Mouse (Mus musculus) lung, embryonic 15.5 days (tissue): Measurements from ENCODE around the gene Rbm4b. TPM values are rescaled to one million over a fixed set of nuclear protein-coding genes. Genes with fewer than 3 reads are reported as not detected.
"Not testable (repeated sequence)": the region's sequence is repeated elsewhere in the genome, so short reads cannot be mapped to it uniquely, and the experiment has no call there.

Experiments
- ATAC-seq: fragments of 200-750 bp; cut with Nextera tagmentation; 2 replicates; pipeline ENCODE4 v1.8.0; 2017; ENCODE audit warnings: moderate number of reproducible peaks, borderline replicate concordance; ENCODE audit not compliant: low FRiP score, low TSS enrichment; ENCODE audit errors: extremely low read depth
- H3K27ac ChIP-seq: fragments of 300-500 bp; sonication (generic); 2 replicates; pipeline ENCODE4 v1.5.1; 2015; ENCODE audit warnings: moderate library complexity, mild to moderate bottlenecking, inconsistent platforms
- H3K27me3 ChIP-seq: fragments of 300-500 bp; sonication (generic); 2 replicates; pipeline ENCODE4 v1.6.1; 2015; ENCODE audit warnings: inconsistent platforms
- H3K36me3 ChIP-seq: fragments of 300-500 bp; sonication (generic); 2 replicates; pipeline ENCODE4 v1.6.1; 2015; ENCODE audit warnings: inconsistent platforms
- H3K4me1 ChIP-seq: fragments of 300-500 bp; sonication (generic); 2 replicates; pipeline ENCODE4 v1.6.1; 2015; ENCODE audit warnings: inconsistent platforms
- H3K4me2 ChIP-seq: fragments of 300-500 bp; sonication (generic); 2 replicates; pipeline ENCODE4 v1.6.1; 2015; ENCODE audit warnings: inconsistent platforms, mild to moderate bottlenecking, moderate library complexity
- H3K4me3 ChIP-seq: fragments of 300-500 bp; sonication (generic); 2 replicates; pipeline ENCODE4 v1.5.1; 2015; ENCODE audit warnings: mild to moderate bottlenecking, inconsistent platforms
- H3K9ac ChIP-seq: fragments of 300-500 bp; sonication (generic); 2 replicates; pipeline ENCODE4 v1.6.1; 2015; ENCODE audit warnings: inconsistent platforms
- H3K9me3 ChIP-seq: fragments of 300-500 bp; sonication (generic); 2 replicates; pipeline ENCODE4 v1.6.1; 2016; ENCODE audit warnings: inconsistent platforms
- WGBS: fragments of 180-500 bp; shearing (Covaris S2); methylation state at CpG from one replicate; pipeline ENCODE4 v1.1.7; 2015; 5-methylcytosine and 5-hydroxymethylcytosine counted together
- polyA plus RNA-seq: library from polyadenylated mRNA; unstranded; fragments of >200 nt; fragmentation: Nextera tagmentation; extraction: Ambion mirVana; gene quantifications from 2 replicates; pipeline ENCODE4 v1.2.1, GENCODE M21; 2015

The Rbm4b gene
- polyA plus RNA-seq, 1 experiment from 2014 or later = 62.7 TPM

DNA sequence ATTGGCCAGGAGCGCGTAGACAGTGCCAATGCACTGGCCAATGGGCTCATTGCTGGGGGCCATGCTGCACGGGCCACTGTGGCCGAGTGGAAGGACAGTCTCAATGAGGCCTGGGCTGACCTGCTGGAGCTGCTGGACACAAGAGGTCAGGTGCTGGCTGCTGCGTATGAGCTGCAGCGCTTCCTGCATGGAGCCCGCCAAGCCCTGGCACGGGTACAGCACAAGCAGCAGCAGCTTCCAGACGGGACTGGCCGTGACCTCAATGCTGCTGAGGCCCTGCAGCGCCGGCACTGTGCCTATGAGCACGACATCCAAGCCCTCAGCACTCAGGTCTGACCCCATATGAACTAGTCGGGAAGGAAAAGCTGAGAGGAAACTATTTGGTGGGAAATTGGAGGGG is 9.7 kb upstream of the Rbm4b start:
- 0 out of 2 replicates have a peak, but pooled peaks cover 3% of the 10 kb centered on the region for H3K4me1 ChIP-seq
- no peak overlapping the region for H3K4me3 ChIP-seq
- H3K4me2 ChIP-seq = no peak overlapping the region
- no peaks in the 10 kb centered on the region for H3K36me3 ChIP-seq
- ATAC-seq = peak; percentile 11; the same call in 1 of the 2 replicates
- 77% methylated on average over 14 of the region's 14 CpGs for WGBS
- no peaks in the 10 kb centered on the region for H3K27me3 ChIP-seq
- H3K27ac ChIP-seq = no peak overlapping the region
- no peaks in the 10 kb centered on the region for H3K9me3 ChIP-seq
- H3K9ac ChIP-seq = no peak overlapping the region

DNA sequence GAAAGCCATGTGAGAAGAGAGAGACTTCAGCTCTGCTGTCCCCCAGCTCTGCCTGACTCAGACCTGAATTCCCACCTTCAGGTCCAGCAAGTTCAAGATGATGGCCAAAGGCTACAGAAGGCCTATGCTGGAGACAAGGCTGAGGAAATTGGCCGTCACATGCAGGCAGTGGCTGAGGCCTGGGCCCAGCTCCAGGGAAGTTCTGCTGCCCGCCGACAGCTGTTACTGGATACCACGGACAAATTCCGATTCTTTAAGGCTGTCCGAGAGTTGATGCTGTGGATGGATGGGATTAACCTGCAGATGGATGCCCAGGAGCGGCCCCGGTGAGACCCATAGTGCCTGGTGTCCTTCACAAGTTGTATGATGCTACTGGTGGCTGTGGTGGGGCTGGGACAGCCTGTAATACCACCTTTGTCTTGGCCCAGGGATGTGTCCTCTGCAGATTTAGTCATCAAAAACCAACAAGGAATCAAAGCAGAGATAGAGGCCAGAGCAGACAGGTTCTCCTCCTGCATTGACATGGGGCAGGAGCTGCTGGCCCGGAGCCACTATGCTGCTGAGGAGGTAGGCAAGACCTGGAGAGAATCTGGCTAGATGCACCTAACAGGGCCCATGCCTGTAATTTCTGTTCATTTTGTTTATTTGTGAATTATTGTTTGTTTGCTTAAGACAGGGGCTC is 8.5 kb upstream of the Rbm4b start:
- Histone ChIP-seq H3K4me2 (no peak overlapping the region), H3K36me3 (no peaks in the 10 kb centered on the region), H3K27ac (no peak overlapping the region), H3K4me1 (0 out of 2 replicates have a peak, but pooled peaks cover 3% of the 10 kb centered on the region), H3K9ac (no peak overlapping the region), H3K9me3 (no peaks in the 10 kb centered on the region), H3K4me3 (no peak overlapping the region), H3K27me3 (no peaks in the 10 kb centered on the region)
- no peak for ATAC-seq
- 84% methylated on average over 9 of the region's 9 CpGs for WGBS

DNA sequence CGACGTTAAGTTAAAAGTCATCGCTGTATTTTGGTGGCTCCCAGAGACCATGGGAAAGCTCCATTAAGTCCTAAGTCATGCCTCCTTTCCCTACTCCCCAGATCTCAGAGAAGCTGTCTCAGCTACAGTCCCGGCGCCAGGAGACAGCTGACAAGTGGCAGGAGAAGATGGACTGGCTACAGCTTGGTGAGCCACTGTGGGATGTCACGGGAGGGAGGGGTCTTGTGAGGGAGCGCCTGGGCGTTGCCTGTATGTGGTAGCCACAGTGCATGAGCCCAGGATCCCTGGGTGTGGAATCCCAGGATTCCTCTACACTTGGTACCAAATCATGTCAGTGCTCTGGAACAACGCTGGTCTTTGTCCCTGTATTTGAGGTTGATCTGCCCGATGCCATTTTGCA is 7.8 kb upstream of the Rbm4b start:
- 80% methylated on average over 10 of the region's 10 CpGs for WGBS
- Histone ChIP-seq H3K9me3 (no peaks in the 10 kb centered on the region), H3K4me1 (0 out of 2 replicates have a peak, but pooled peaks cover 3% of the 10 kb centered on the region), H3K4me2 (no peak overlapping the region), H3K36me3 (no peaks in the 10 kb centered on the region), H3K9ac (no peak overlapping the region), H3K27me3 (no peaks in the 10 kb centered on the region), H3K4me3 (no peak overlapping the region), H3K27ac (no peak overlapping the region)
- no peak for ATAC-seq

DNA sequence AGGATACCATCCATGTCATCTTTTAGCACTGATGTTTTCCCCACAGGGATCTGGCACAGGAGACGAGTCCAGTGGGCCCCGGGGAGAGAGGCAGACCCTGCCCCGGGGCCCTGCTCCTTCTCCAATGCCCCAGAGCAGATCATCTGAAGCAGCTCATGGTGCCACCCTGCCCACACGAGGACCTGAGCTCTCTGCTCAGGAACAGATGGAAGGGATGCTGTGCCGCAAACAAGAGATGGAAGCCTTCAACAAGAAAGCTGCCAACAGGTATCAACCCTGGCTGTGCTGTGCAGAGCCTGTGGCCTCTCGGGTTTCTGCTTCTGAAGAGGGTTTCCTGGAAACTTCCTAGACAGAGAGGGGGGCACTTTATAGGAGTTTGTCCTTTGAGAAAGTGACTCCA is 6.3 kb upstream of the Rbm4b start:
- H3K4me3 ChIP-seq = no peak overlapping the region

DNA sequence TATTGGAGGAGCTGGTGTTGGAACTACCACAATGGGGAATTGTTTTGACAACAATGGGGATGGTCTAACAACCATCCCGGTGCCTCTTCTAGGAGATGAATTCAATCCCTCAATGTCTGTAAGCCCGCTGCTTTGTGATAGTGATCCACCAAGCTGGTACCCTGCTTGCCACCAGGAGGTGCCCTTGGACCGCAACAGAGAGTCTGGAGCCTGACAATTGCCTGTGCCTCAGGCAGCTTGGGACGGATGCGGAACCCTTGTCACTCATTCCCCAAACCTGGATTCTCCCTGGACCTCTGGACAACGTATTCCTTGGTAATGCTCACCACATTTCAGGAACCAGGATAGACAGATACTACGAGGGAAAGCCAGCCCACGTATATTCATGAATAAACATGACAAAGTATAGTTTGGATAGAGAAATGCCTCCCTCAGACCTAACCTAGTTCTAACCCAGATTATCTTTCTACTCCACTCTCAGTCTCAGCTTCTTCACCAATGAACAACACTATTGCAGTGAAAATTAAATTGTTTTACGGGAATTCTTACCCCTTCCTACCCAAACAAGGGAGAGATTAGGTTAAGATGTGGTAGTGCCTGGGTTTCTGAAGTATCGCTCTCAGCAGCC is 618 bp upstream of the Rbm4b start:
- peak; percentile 75 for ATAC-seq
- WGBS = 0% methylated on average over 10 of the region's 10 CpGs
- peak overlapping the region; percentile 68 for H3K9ac ChIP-seq
- peak overlapping the region; percentile 70 for H3K4me2 ChIP-seq
- H3K4me1 ChIP-seq = peaks cover 19% of the 10 kb centered on the region
- H3K36me3 ChIP-seq = peaks cover 12% of the 10 kb centered on the region
- no peaks in the 10 kb centered on the region for H3K9me3 ChIP-seq
- no peaks in the 10 kb centered on the region for H3K27me3 ChIP-seq
- H3K4me3 ChIP-seq = peak overlapping the region; percentile 68
- peak overlapping the region; percentile 96 for H3K27ac ChIP-seq

More for the DNA sequence above, 6.3 kb upstream of the Rbm4b start:
- Histone ChIP-seq H3K9ac (no peak overlapping the region), H3K27ac (no peak overlapping the region), H3K27me3 (no peaks in the 10 kb centered on the region), H3K4me2 (no peak overlapping the region), H3K4me1 (0 out of 2 replicates have a peak, but pooled peaks cover 3% of the 10 kb centered on the region), H3K36me3 (no peaks in the 10 kb centered on the region), H3K9me3 (no peaks in the 10 kb centered on the region)
- no peak for ATAC-seq
- WGBS = 83% methylated on average over 6 of the region's 6 CpGs

DNA sequence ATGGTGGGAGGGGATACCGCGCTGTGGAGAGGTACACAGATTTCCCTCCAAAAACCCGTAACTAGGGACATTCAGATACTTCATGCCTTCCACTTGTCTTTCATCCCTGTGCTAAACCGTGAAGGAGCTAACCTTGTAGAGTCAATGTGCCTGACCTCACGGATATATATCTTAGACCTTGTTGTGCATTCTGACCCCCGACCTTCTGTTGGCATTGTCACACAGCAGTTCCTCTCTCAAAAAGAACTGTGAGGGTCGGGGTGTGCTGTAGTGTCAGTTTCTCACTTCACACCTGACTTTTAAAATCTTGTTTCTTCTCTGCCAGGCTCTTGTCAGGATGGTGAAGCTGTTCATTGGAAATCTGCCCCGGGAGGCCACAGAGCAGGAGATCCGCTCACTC is 624 bp downstream of the Rbm4b start:
- WGBS = 1% methylated on average over 9 of the region's 9 CpGs
- ATAC-seq = no peak
- peak overlapping the region; percentile 68 for H3K9ac ChIP-seq

DNA sequence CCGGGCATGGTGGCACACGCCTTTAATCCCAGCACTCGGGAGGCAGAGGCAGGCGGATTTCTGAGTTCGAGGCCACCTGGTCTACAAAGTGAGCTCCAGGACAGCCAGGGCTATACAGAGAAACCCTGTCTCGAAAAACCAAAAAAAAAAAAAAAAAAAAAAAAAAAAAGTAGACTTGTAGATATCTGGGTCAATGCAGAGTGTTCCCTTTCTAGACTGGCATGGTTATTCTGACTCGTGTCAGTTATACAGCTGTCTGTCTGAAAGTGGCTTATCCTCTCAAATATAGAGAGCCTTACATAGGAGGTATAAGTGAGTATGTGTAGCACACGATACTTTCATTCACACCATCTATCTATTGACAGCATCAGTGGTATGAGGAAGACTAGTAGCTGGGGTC is 4.2 kb downstream of the Rbm4b start:
- not testable (repeated sequence) for H3K9ac ChIP-seq, H3K27me3 ChIP-seq, H3K4me2 ChIP-seq, H3K4me3 ChIP-seq, H3K27ac ChIP-seq, H3K9me3 ChIP-seq, ATAC-seq
- Histone ChIP-seq H3K36me3 (peaks cover 50% of the 10 kb centered on the region), H3K4me1 (peaks cover 19% of the 10 kb centered on the region)
- WGBS = 89% methylated on average over 8 of the region's 8 CpGs

More for the DNA sequence above, 624 bp downstream of the Rbm4b start:
- Histone ChIP-seq H3K4me3 (peak overlapping the region; percentile 68), H3K9me3 (no peaks in the 10 kb centered on the region), H3K27me3 (no peaks in the 10 kb centered on the region), H3K36me3 (peaks cover 21% of the 10 kb centered on the region), H3K27ac (peak overlapping the region; percentile 96), H3K4me1 (peaks cover 19% of the 10 kb centered on the region), H3K4me2 (peak overlapping the region; percentile 70)

DNA sequence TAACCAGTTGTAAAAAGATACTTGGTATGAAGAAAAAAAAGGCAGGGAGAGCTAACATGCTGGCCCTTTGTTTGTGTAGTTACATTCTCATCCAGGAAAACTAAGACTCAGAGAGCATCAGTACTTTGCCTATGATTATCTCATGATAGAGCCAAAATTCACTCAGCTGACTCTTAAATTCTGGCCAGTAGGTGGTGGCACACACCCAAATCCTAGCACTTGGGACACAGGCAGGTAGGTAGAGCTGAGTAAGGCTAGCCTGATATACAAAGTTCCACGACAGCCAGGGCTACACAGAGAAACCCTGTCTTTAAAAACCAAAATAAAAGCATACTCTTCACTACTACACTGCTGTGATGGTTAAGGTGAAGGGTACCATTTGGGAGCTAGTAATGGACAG is 6.6 kb downstream of the Rbm4b start:
- Histone ChIP-seq H3K27me3 (no peaks in the 10 kb centered on the region), H3K4me1 (peaks cover 14% of the 10 kb centered on the region), H3K9ac (no peak overlapping the region), H3K4me2 (no peak overlapping the region), H3K4me3 (no peak overlapping the region), H3K36me3 (peaks cover 69% of the 10 kb centered on the region), H3K9me3 (no peaks in the 10 kb centered on the region), H3K27ac (no peak overlapping the region)
- ATAC-seq = no peak
- WGBS = 50% methylated on average over 1 of the region's 1 CpGs

DNA sequence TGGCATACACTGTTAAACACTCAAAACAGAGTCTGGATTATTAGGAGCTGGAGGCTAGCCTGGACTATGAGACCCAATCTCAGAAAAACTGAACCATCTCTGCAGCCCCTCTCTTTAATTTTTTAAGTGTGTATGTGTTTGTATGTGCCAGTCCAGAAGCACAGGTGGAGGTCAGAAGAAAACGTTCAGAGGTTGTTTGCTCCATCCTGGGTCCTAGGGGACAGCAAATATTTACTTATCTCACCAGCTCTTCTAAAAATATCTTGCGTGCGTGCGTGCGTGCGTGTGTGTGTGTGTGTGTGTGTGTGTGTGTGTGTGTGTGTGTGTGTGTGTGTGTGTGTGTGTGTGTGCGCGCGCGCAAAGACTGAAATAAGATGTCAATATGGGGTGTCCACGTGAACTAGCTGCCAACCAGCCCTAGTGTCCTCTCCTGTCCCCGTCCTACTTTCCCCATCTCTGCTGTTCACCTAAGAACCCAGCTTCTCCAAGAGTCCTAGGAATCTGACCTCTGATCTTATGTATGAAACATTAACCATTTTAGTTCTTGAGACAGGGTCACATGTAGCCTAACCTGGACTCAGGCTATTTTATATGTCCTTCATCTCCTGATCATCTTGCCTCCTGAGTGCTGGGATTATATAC is 11.3 kb downstream of the Rbm4b start:
- no peak overlapping the region for H3K4me3 ChIP-seq
- no peaks in the 10 kb centered on the region for H3K27me3 ChIP-seq
- H3K27ac ChIP-seq = no peak overlapping the region
- no peak overlapping the region for H3K4me2 ChIP-seq
- 66% methylated on average over 12 of the region's 12 CpGs for WGBS
- ATAC-seq = no peak
- H3K9ac ChIP-seq = no peak overlapping the region
- H3K4me1 ChIP-seq = no peaks in the 10 kb centered on the region
- no peaks in the 10 kb centered on the region for H3K9me3 ChIP-seq
- H3K36me3 ChIP-seq = peaks cover 80% of the 10 kb centered on the region

DNA sequence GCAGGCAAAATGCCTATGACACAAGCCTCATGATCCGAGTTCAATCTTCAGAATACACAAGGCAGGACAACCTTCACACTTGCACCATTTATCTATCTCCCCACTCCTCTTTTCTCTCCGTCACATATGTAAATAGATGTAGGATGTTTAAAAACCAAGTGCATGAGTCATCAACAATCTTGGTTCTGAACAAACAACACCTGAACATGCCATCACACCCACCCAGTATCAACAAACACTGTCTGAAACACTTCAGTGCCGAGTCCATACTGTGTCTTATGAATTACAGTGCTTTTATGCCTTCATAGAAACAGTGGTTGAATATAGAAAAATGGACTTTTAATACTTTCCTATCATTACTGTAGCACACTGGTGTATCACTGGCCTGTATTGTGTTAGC is 16.5 kb downstream of the Rbm4b start:
- no peak for ATAC-seq
- H3K9me3 ChIP-seq = no peaks in the 10 kb centered on the region
- H3K9ac ChIP-seq = no peak overlapping the region
- no peak overlapping the region for H3K4me2 ChIP-seq
- no peaks in the 10 kb centered on the region for H3K4me1 ChIP-seq
- WGBS = 59% methylated on average over 3 of the region's 3 CpGs
- peaks cover 71% of the 10 kb centered on the region for H3K36me3 ChIP-seq
- no peak overlapping the region for H3K27ac ChIP-seq
- H3K4me3 ChIP-seq = no peak overlapping the region
- H3K27me3 ChIP-seq = no peaks in the 10 kb centered on the region

DNA sequence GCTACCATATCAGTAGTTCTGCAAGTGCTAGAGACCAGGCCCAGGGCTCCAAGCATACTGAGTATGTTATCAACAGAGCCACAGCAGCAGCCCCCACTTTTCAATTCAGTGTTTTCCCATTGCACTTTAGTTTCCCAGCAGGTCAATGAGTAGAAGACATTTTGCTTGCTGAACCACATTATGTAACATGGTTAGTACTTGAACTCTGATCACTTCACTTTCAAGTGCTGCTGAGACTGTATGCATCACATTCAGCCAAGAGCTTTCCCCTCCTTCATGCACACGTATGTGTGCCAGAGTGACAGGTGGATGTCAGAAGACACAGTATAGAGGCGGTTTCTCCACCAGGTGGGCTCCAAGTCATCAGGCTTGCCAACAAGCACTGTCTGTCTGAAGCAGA is 26.6 kb downstream of the Rbm4b start:
- ATAC-seq = no peak
- peaks cover 81% of the 10 kb centered on the region for H3K36me3 ChIP-seq
- no peaks in the 10 kb centered on the region for H3K4me1 ChIP-seq
- H3K27me3 ChIP-seq = no peaks in the 10 kb centered on the region
- 82% methylated on average over 2 of the region's 2 CpGs for WGBS
- H3K4me2 ChIP-seq = no peak overlapping the region
- H3K27ac ChIP-seq = no peak overlapping the region
- H3K9ac ChIP-seq = no peak overlapping the region
- H3K9me3 ChIP-seq = no peaks in the 10 kb centered on the region
- no peak overlapping the region for H3K4me3 ChIP-seq

DNA sequence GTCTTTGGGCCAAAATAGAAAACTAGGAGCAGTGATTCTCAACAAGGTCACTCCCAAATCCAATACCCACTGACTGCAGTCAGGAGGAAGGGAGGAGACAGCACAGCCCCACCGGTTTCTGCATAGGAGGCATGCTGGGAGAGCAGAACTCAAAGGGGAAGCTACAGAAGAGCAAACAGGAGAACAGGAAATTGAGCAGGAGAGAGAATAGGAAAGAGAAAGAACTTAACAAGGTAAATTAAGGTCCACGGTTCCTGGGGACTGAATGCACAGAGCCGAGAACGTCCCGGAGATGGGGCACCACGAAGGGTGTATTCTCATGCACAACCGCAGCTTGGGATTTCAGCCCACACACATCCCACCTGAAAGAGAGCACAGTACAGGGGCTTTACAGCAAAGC is 28.9 kb downstream of the Rbm4b start:
- Histone ChIP-seq H3K27me3 (no peaks in the 10 kb centered on the region), H3K9ac (no peak overlapping the region), H3K27ac (no peak overlapping the region), H3K4me2 (no peak overlapping the region), H3K9me3 (no peaks in the 10 kb centered on the region), H3K4me1 (peaks cover 5% of the 10 kb centered on the region), H3K36me3 (peaks cover 83% of the 10 kb centered on the region), H3K4me3 (no peak overlapping the region)
- WGBS = 87% methylated on average over 7 of the region's 7 CpGs
- ATAC-seq = no peak
